Comparison of ENCODE assay signal across 8 mouse cellular contexts in genomic region chr12:79007126-79007753, GRCm38 (mm10). TPM values are rescaled to one million over a fixed set of nuclear protein-coding genes. Genes with fewer than 3 reads are reported as not detected.
DNase-seq lines count a peak whose midpoint lies in the region; ATAC-seq and TF ChIP-seq lines count a peak whose summit lies in the region.

Tmem229b (minus strand) TSS chr12:79007627.

- H3K4me2 ChIP-seq in kidney, embryonic 15.5 days: peak within 1 kb of the TSS; percentile 89
- peak within 1 kb of the TSS; percentile 95 for H3K4me2 ChIP-seq in liver, embryonic 12.5 days
- H3K4me2 ChIP-seq in myocyte (ENCODE audit: low read depth): peak within 1 kb of the TSS; percentile 90

- TF ChIP-seq CTCF in testis, adult 2 months (IDR thresholded peaks at IDR 0.05; ENCODE audit: control insufficient read depth, insufficient read depth, insufficient replicate concordance, low read depth, low read length): no peak

- peak within 1 kb of the TSS; percentile 59 for H3ac ChIP-seq in myocyte (ENCODE audit: control insufficient read depth, insufficient read length)

- H3K9ac ChIP-seq in kidney, embryonic 15.5 days: peak within 1 kb of the TSS; percentile 76
- H3K9ac ChIP-seq in liver, embryonic 12.5 days: peak within 1 kb of the TSS; percentile 79

- WGBS in kidney, embryonic 15.5 days: 2% methylated on average over 42 of the region's 49 CpGs
- 3% methylated on average over 47 of the region's 49 CpGs for WGBS in liver, embryonic 12.5 days (ENCODE audit: insufficient replicate concordance)

- peak; percentile 81 for ATAC-seq in kidney, embryonic 15.5 days (replicated peaks; ENCODE audit: low FRiP score)
- peak; percentile 50; the same call in 1 of the 2 replicates for ATAC-seq in liver, embryonic 12.5 days

- H3K4me1 ChIP-seq in kidney, embryonic 15.5 days: peaks cover 16% of the 10 kb centered on the region; the same call in 1 of the 2 replicates
- H3K4me1 ChIP-seq in liver, embryonic 12.5 days: peaks cover 24% of the 10 kb centered on the region
- no peaks in the 10 kb centered on the region; the same call in 1 of the 2 replicates for H3K4me1 ChIP-seq in testis, adult 2 months (ENCODE audit: control insufficient read depth, insufficient read depth, low read length)

- H3K9me3 ChIP-seq in kidney, embryonic 15.5 days (replicated peaks): no peaks in the 10 kb centered on the region
- no peaks in the 10 kb centered on the region for H3K9me3 ChIP-seq in liver, embryonic 12.5 days (replicated peaks)

- peak within 1 kb of the TSS; percentile 82 for H3K4me3 ChIP-seq in kidney, embryonic 15.5 days (replicated peaks)
- peak within 1 kb of the TSS; percentile 85 for H3K4me3 ChIP-seq in liver, embryonic 12.5 days
- H3K4me3 ChIP-seq in myocyte: peak within 1 kb of the TSS; percentile 28
- peak within 1 kb of the TSS; percentile 92 for H3K4me3 ChIP-seq in testis, adult 2 months (ENCODE audit: control insufficient read depth, low read depth, low read length)

- H3K27me3 ChIP-seq in kidney, embryonic 15.5 days: peaks cover 23% of the 10 kb centered on the region
- peaks cover 52% of the 10 kb centered on the region for H3K27me3 ChIP-seq in liver, embryonic 12.5 days (replicated peaks)
- peaks cover 17% of the 10 kb centered on the region for H3K27me3 ChIP-seq in myocyte (ENCODE audit: control insufficient read depth, insufficient read depth, insufficient read length)
- H3K27me3 ChIP-seq in testis, adult 2 months (ENCODE audit: control insufficient read depth, insufficient read depth, low read length): peaks cover 2% of the 10 kb centered on the region; the same call in 1 of the 2 replicates

- TF ChIP-seq POLR2A in myocyte (IDR thresholded peaks at IDR 0.05; ENCODE audit: insufficient read length, low read depth): no peak
- no peak for TF ChIP-seq POLR2A in testis, adult 2 months (IDR thresholded peaks at IDR 0.05; ENCODE audit: control insufficient read depth, low read depth, low read length)

- no peaks in the 10 kb centered on the region for H3K79me2 ChIP-seq in myocyte (ENCODE audit: control insufficient read depth, insufficient read depth)

- DNase-seq in ovary, postnatal 14 days (ENCODE audit: low spot score): peak; percentile 31
- DNase-seq in ovary, adult 18-20 months (ENCODE audit: low spot score): no peak
- peak; percentile 80 for DNase-seq in embryo, embryonic 11 days
- DNase-seq in heart, adult 9 months (ENCODE audit: low spot score in 2 of 2): peak; percentile 28 to 49

- no peak within 1 kb of the TSS for H3K27ac ChIP-seq in kidney, embryonic 15.5 days
- no peak within 1 kb of the TSS for H3K27ac ChIP-seq in liver, embryonic 12.5 days
- H3K27ac ChIP-seq in testis, adult 2 months (ENCODE audit: control insufficient read depth, insufficient read depth, low read depth, low read length): 0 out of 2 replicates have a peak within 1 kb of the TSS, but pooled peaks have one; percentile 19

- no peaks in the 10 kb centered on the region for H3K36me3 ChIP-seq in kidney, embryonic 15.5 days
- no peaks in the 10 kb centered on the region for H3K36me3 ChIP-seq in liver, embryonic 12.5 days
- H3K36me3 ChIP-seq in myocyte (ENCODE audit: control insufficient read depth, insufficient read depth): no peaks in the 10 kb centered on the region
- H3K36me3 ChIP-seq in testis, adult 2 months (ENCODE audit: control insufficient read depth, insufficient read depth, low read length): no peaks in the 10 kb centered on the region

TF ChIP-seq in myocyte, 11 proteins besides CTCF, POLR2A, EP300 and RAD21:
- TF ChIP-seq USF1 (IDR thresholded peaks at IDR 0.05; ENCODE audit: low read depth) (no peak), MAX (IDR thresholded peaks at IDR 0.05; ENCODE audit: low read depth) (no peak), MYOD1 (IDR thresholded peaks at IDR 0.05; ENCODE audit: control insufficient read depth in 1 of 3, insufficient read length in 2 of 3, low read depth in 2 of 3) (no peak), POLR2AphosphoS2 (IDR thresholded peaks at IDR 0.05; ENCODE audit: insufficient read length, low read depth) (no peak), MYOG (IDR thresholded peaks at IDR 0.05; ENCODE audit: control insufficient read depth in 1 of 3, insufficient read depth in 1 of 3, insufficient read length in 2 of 3, low read depth in 2 of 3) (no peak), CEBPB (IDR thresholded peaks at IDR 0.05; ENCODE audit: insufficient read depth, poor library complexity, severe bottlenecking) (no peak), E2F4 (IDR thresholded peaks at IDR 0.05; ENCODE audit: insufficient read depth) (no peak), REST (IDR thresholded peaks at IDR 0.05; ENCODE audit: insufficient read depth, insufficient read length) (no peak), SRF (IDR thresholded peaks at IDR 0.05; ENCODE audit: control insufficient read depth, insufficient read length, low read depth) (no peak), TCF12 (IDR thresholded peaks at IDR 0.05; ENCODE audit: insufficient read depth, poor library complexity, severe bottlenecking) (no peak), TCF3 (IDR thresholded peaks at IDR 0.05; ENCODE audit: insufficient read length, low read depth) (no peak)

RNA-seq across cellular contexts. Expression of gene Tmem229b, which starts in this region (rescaled TPM):
- polyA plus RNA-seq in kidney, embryonic 15.5 days (2015; fragmentation: Nextera tagmentation; extraction: Ambion mirVana): 4.2 and 4.5 TPM in 2 replicates
- 3.7 and 3.8 TPM in 2 replicates for polyA plus RNA-seq in liver, embryonic 12.5 days (2016; fragmentation: Nextera tagmentation; extraction: Ambion mirVana)
- 2.9 TPM for polyA plus RNA-seq in myocyte (2012; fragmentation: generic; extraction: Trizol)
- polyA plus RNA-seq in testis, adult 2 months (2012; rRNA removed): 2.3 and 2.6 TPM in 2 replicates

Comparison
In these comparisons a context has a peak if more than half of its experiments do, and no peak if none do; other contexts are left out.
1. H3K4me3 ChIP-seq: peak in every context shown above with its lines; median percentile 92 in testis, adult 2 months; 85 in liver, embryonic 12.5 days; 82 in kidney, embryonic 15.5 days; 28 in myocyte.